Mouse (Mus musculus) forelimb bud, embryonic 11.5 days (tissue): Measurements from ENCODE around the gene Ahdc1.

ENCODE experiments used
- DNase-seq: peaks from one replicate; pipeline ENCODE4 v3.0.0-alpha.2; 2012; ENCODE audit warnings: low read depth, low spot score

Gene Ahdc1

GRCm38 (mm10) chr4:133121974-133122637 lies 111.0 kb downstream of the Ahdc1 start:
- DNase-seq, result no peak

GRCm38 (mm10) chr4:133127079-133127478 lies 116.0 kb downstream of the Ahdc1 start:
- DNase-seq, result no peak
